Mouse (Mus musculus): Measurements from ENCODE around the gene Srp68. TPM values are rescaled to one million over a fixed set of nuclear protein-coding genes. Genes with fewer than 3 reads are reported as not detected.

Gene Srp68
- polyA plus RNA-seq, 1 experiment from 2014 or later: 95.2 TPM

- no peaks in the 10 kb centered on the region for H3K27me3 ChIP-seq (replicated peaks)
- no peak overlapping the region for H3K27ac ChIP-seq
- peaks cover 40% of the 10 kb centered on the region for H3K36me3 ChIP-seq
- peaks cover 6% of the 10 kb centered on the region for H3K4me1 ChIP-seq (replicated peaks)
- no peak for ATAC-seq
- no peak overlapping the region for H3K9ac ChIP-seq
- H3K4me3 ChIP-seq (replicated peaks): no peak overlapping the region
- no peak overlapping the region for H3K4me2 ChIP-seq (replicated peaks)
- 92% methylated on average over 11 of the region's 11 CpGs for WGBS
- H3K9me3 ChIP-seq: no peaks in the 10 kb centered on the region
These were observed 24.2 kb upstream of the Srp68 start for GRCm38 (mm10) chr11:116298221-116298620.

- H3K4me1 ChIP-seq (replicated peaks): peaks cover 8% of the 10 kb centered on the region
- H3K4me2 ChIP-seq (replicated peaks): no peak overlapping the region
- no peak overlapping the region for H3K9ac ChIP-seq
- no peaks in the 10 kb centered on the region for H3K9me3 ChIP-seq
- no peak for ATAC-seq
- 69% methylated on average over 3 of the region's 3 CpGs for WGBS
- H3K27me3 ChIP-seq (replicated peaks): no peaks in the 10 kb centered on the region
- peaks cover 36% of the 10 kb centered on the region for H3K36me3 ChIP-seq
- H3K27ac ChIP-seq: no peak overlapping the region
- no peak overlapping the region for H3K4me3 ChIP-seq (replicated peaks)
These were observed 23.0 kb upstream of the Srp68 start for GRCm38 (mm10) chr11:116297017-116297416.

- Histone ChIP-seq H3K4me2 (replicated peaks) (no peak overlapping the region), H3K4me1 (replicated peaks) (peaks cover 10% of the 10 kb centered on the region), H3K4me3 (replicated peaks) (no peak overlapping the region), H3K9me3 (no peaks in the 10 kb centered on the region), H3K27ac (no peak overlapping the region), H3K36me3 (peaks cover 31% of the 10 kb centered on the region), H3K27me3 (replicated peaks) (no peaks in the 10 kb centered on the region), H3K9ac (no peak overlapping the region)
- WGBS: 87% methylated on average over 8 of the region's 8 CpGs
- no peak for ATAC-seq
These were observed 22.2 kb upstream of the Srp68 start for GRCm38 (mm10) chr11:116296191-116296734.

- Histone ChIP-seq H3K27ac (peak overlapping the region; percentile 48; the same call in 1 of the 2 replicates), H3K9me3 (no peaks in the 10 kb centered on the region), H3K9ac (no peak overlapping the region), H3K36me3 (peaks cover 18% of the 10 kb centered on the region; the same call in 1 of the 2 replicates), H3K4me1 (replicated peaks) (peaks cover 21% of the 10 kb centered on the region), H3K4me3 (replicated peaks) (no peak overlapping the region), H3K27me3 (replicated peaks) (no peaks in the 10 kb centered on the region), H3K4me2 (replicated peaks) (no peak overlapping the region)
- peak; percentile 61 for ATAC-seq
- WGBS: 34% methylated on average over 5 of the region's 5 CpGs
These were observed 20.3 kb upstream of the Srp68 start for GRCm38 (mm10) chr11:116294319-116294718.

GRCm38 (mm10) chr11:116293538-116294137, 19.6 kb upstream of the Srp68 start:
- Histone ChIP-seq H3K9ac (no peak overlapping the region), H3K4me1 (replicated peaks) (peaks cover 21% of the 10 kb centered on the region), H3K4me3 (replicated peaks) (no peak overlapping the region), H3K9me3 (no peaks in the 10 kb centered on the region), H3K27ac (peak overlapping the region; percentile 48; the same call in 1 of the 2 replicates), H3K27me3 (replicated peaks) (no peaks in the 10 kb centered on the region), H3K36me3 (peaks cover 20% of the 10 kb centered on the region), H3K4me2 (replicated peaks) (no peak overlapping the region; the same call in 1 of the 2 replicates)
- 91% methylated on average over 12 of the region's 12 CpGs for WGBS
- peak; percentile 68 for ATAC-seq

GRCm38 (mm10) chr11:116292401-116292800, 18.4 kb upstream of the Srp68 start:
- ATAC-seq: no peak
- H3K27me3 ChIP-seq (replicated peaks): no peaks in the 10 kb centered on the region
- H3K4me3 ChIP-seq (replicated peaks): no peak overlapping the region
- WGBS: 89% methylated on average over 13 of the region's 13 CpGs
- no peaks in the 10 kb centered on the region for H3K9me3 ChIP-seq
- H3K4me2 ChIP-seq (replicated peaks): no peak overlapping the region
- no peak overlapping the region for H3K27ac ChIP-seq
- H3K4me1 ChIP-seq (replicated peaks): peaks cover 27% of the 10 kb centered on the region
- H3K36me3 ChIP-seq: peaks cover 28% of the 10 kb centered on the region
- H3K9ac ChIP-seq: no peak overlapping the region

GRCm38 (mm10) chr11:116290556-116290955, 16.5 kb upstream of the Srp68 start:
- Histone ChIP-seq H3K4me1 (replicated peaks) (peaks cover 32% of the 10 kb centered on the region), H3K4me3 (replicated peaks) (no peak overlapping the region), H3K9ac (no peak overlapping the region), H3K36me3 (peaks cover 27% of the 10 kb centered on the region), H3K4me2 (replicated peaks) (no peak overlapping the region), H3K27ac (peak overlapping the region; percentile 73), H3K9me3 (no peaks in the 10 kb centered on the region), H3K27me3 (replicated peaks) (no peaks in the 10 kb centered on the region)
- WGBS: 56% methylated on average over 8 of the region's 8 CpGs
- ATAC-seq: no peak

- H3K27me3 ChIP-seq (replicated peaks): peaks cover 24% of the 10 kb centered on the region
- peaks cover 14% of the 10 kb centered on the region for H3K36me3 ChIP-seq
- H3K9ac ChIP-seq: no peak overlapping the region
- H3K4me3 ChIP-seq (replicated peaks): no peak overlapping the region
- H3K4me1 ChIP-seq (replicated peaks): peaks cover 29% of the 10 kb centered on the region
- no peak for ATAC-seq
- no peak overlapping the region for H3K27ac ChIP-seq
- H3K4me2 ChIP-seq (replicated peaks): no peak overlapping the region
- WGBS: 81% methylated on average over 5 of the region's 5 CpGs
- H3K9me3 ChIP-seq: no peaks in the 10 kb centered on the region
These were observed 13.3 kb upstream of the Srp68 start for GRCm38 (mm10) chr11:116287351-116287750.

- Histone ChIP-seq H3K27ac (peak overlapping the region; percentile 44; the same call in 1 of the 2 replicates), H3K9ac (no peak overlapping the region), H3K27me3 (replicated peaks) (peaks cover 40% of the 10 kb centered on the region), H3K4me3 (replicated peaks) (no peak overlapping the region), H3K36me3 (peaks cover 10% of the 10 kb centered on the region), H3K9me3 (no peaks in the 10 kb centered on the region), H3K4me2 (replicated peaks) (no peak overlapping the region), H3K4me1 (replicated peaks) (peaks cover 32% of the 10 kb centered on the region)
- ATAC-seq: peak; percentile 72
- WGBS: 53% methylated on average over 7 of the region's 7 CpGs
These were observed 11.8 kb upstream of the Srp68 start for GRCm38 (mm10) chr11:116285770-116286191.

- Histone ChIP-seq H3K36me3 (peaks cover 10% of the 10 kb centered on the region), H3K4me2 (replicated peaks) (no peak overlapping the region), H3K27ac (no peak overlapping the region), H3K9ac (no peak overlapping the region), H3K9me3 (no peaks in the 10 kb centered on the region), H3K4me1 (replicated peaks) (peaks cover 26% of the 10 kb centered on the region), H3K27me3 (replicated peaks) (peaks cover 48% of the 10 kb centered on the region), H3K4me3 (replicated peaks) (no peak overlapping the region)
- 47% methylated on average over 6 of the region's 6 CpGs for WGBS
- ATAC-seq: no peak
These were observed 10.0 kb upstream of the Srp68 start for GRCm38 (mm10) chr11:116283982-116284381.

GRCm38 (mm10) chr11:116282912-116283521, 9.0 kb upstream of the Srp68 start:
- no peak overlapping the region for H3K27ac ChIP-seq
- no peak overlapping the region for H3K4me3 ChIP-seq (replicated peaks)
- H3K36me3 ChIP-seq: peaks cover 2% of the 10 kb centered on the region; the same call in 1 of the 2 replicates
- peaks cover 48% of the 10 kb centered on the region for H3K27me3 ChIP-seq (replicated peaks)
- H3K4me2 ChIP-seq (replicated peaks): peak overlapping the region; percentile 7; the same call in 1 of the 2 replicates
- whole genome bisulfite sequencing: 9% methylated on average over 48 of the region's 48 CpGs
- ATAC-seq: no peak
- H3K9ac ChIP-seq: no peak overlapping the region
- H3K9me3 ChIP-seq: no peaks in the 10 kb centered on the region
- H3K4me1 ChIP-seq (replicated peaks): peaks cover 22% of the 10 kb centered on the region

- Histone ChIP-seq H3K4me3 (replicated peaks) (peak overlapping the region; percentile 30), H3K9ac (no peak overlapping the region), H3K4me1 (replicated peaks) (peaks cover 17% of the 10 kb centered on the region), H3K9me3 (no peaks in the 10 kb centered on the region), H3K27me3 (replicated peaks) (peaks cover 48% of the 10 kb centered on the region), H3K4me2 (replicated peaks) (peak overlapping the region; percentile 68), H3K27ac (no peak overlapping the region), H3K36me3 (no peaks in the 10 kb centered on the region)
- no peak for ATAC-seq
- 3% methylated on average over 11 of the region's 11 CpGs for WGBS
These were observed 8.1 kb upstream of the Srp68 start for GRCm38 (mm10) chr11:116282089-116282488.

Data from intestine, embryonic 15.5 days (tissue).